Mouse (Mus musculus) gastrocnemius, postnatal 14 days (tissue): ENCODE data around the gene Ccdc191. TPM values are rescaled to one million over a fixed set of nuclear protein-coding genes. Genes with fewer than 3 reads are reported as not detected.

Experiments
- DNase-seq: peaks from one replicate; pipeline ENCODE4 v3.0.0; 2021; ENCODE audit warnings: mixed read lengths
- intact Hi-C: fragments of 180-260 bp; cut with DNase I; formaldehyde crosslinking; loops from one replicate; pipeline ENCODE4 v1.15.1; 2025; ENCODE audit warnings: low total_unique reads
- long read RNA-seq, 2 experiments: library from polyadenylated mRNA; stranded (forward); transcript quantifications; one replicate each; pipeline ENCODE4 v2.0.0; 2021
- total RNA-seq, 2 experiments: library from RNA; stranded (reverse); gene quantifications; 2 replicates each; pipeline ENCODE4 v1.2.3; 2021

The Ccdc191 gene
- 1 to 10 TPM in 1 of 2 experiments, under 1 TPM in 1; 0.92 to 2.2 TPM for total RNA-seq
- long read RNA-seq, experiment 1, partial matches to known transcripts = 0 of 1 reads
- long read RNA-seq, experiment 1, other reads (novel, unspliced or antisense) = 1 of 1 reads
- long read RNA-seq, experiment 2 = 0 reads

DNA sequence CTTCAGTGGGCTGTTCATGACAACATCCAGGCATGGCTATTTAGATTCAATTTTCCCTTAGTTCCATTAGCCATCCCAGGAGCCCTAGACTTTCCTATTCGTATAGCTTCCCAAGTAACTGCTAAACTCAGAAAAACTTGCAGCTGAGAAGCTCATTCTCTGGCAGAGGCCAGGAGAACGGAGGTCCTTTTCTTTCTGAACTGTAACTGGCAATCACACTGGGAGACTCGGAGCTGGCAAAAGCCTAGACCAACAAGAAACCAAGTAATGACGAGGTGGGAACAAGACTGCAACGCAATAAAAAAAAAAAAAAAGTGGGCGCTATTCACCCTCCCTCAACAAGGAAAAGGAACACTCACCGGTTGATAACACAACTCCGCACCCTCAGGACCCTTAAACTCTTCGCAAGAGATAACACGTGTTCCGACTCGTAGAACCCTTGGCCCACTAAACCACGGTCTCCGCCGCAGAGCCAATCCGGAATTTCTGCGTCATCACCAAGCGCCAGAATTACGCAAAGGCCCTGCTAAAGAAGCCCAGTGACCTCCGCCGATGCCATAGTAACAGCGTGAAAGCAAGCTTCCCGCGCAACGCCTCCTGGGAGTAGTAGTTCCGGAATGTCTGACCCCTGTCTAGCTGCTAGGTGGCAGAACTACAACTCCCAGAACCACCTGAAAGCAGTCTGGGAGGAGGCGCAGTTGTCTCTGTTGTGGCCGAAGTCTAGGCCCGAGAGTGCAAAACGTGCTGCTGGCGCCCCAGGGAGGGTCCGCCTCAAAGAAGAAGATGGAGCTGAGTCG, at the start of gene Ccdc191:
TSS of gene Ccdc191 (plus strand) at position 593 of the 797 bp plus-strand sequence.
- intact Hi-C loops = no loop called here
- peak; percentile 99 for DNase-seq

DNA sequence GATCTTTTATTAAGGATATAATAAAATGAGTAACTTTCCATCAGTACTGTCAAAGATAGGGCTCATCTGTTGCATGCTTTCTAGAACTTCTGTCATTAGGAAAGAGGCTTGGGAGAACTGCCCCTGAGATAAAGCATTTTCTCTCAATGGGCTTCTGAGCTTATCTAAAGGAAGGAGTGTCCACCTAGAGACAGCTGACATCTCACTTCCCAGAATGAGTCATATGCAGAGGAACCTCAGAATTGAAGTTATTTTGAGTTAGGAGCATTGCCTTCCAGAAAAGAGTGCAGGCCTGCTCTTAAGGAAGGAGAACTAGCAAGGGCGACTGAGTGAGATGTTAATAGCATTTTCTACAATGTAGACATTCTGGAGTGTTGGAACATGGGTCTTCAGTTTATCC, 48.4 kb upstream of the Ccdc191 start:
- intact Hi-C loops = no loop called here
- no peak for DNase-seq

DNA sequence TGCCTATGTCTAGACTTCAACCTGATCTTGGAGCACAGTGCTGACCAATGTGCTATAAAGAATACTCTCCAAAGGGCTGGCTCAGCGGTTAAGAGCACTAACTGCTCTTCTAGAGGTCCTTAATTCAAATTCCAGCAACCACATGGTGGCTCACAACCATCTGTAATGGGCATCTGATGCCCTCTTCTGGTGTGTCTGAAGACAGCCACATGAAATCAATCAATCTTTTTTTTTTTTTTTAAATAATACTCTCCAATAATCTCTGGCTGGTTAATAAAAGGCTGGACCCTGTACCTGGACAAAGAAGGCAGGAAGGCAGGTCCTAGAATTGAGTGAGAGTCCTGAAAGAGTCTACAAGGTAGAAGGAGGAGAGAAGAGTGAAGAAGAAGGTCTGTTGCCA, 39.8 kb upstream of the Ccdc191 start:
- no peak for DNase-seq
- intact Hi-C loops = no loop called here

DNA sequence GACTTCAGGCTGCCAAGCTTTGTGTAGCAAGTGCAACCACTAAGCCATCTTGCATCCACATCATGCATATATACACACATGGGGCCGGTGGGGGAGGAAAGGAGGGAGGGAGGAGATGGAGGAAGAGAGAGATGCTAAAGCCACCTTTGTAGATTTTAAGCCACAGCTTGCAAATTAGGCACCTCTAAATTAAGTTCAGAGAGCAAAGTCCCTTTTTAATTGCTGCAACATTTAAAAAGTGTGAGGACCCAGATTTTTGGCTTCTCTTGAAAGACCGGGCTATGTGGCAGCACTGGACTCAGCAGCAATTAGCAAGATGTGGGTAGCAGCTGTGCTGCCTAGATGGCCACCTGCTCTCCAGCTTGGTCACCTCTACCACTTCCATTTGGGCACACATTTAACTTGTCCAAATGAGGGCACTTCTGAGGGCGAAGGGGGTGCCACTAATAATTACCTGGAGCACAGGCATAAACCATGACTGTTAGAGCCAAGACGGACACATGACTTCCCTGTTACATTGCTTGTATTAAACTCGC, 30.6 kb upstream of the Ccdc191 start:
- intact Hi-C loops = no loop called here
- DNase-seq = no peak

GRCm38 (mm10) chr16:43860624-43861023, 29.0 kb upstream of the Ccdc191 start:
- DNase-seq = no peak
- intact Hi-C loops = no loop called here

GRCm38 (mm10) chr16:43869805-43870204, 19.8 kb upstream of the Ccdc191 start:
- intact Hi-C loops = no loop called here

DNA sequence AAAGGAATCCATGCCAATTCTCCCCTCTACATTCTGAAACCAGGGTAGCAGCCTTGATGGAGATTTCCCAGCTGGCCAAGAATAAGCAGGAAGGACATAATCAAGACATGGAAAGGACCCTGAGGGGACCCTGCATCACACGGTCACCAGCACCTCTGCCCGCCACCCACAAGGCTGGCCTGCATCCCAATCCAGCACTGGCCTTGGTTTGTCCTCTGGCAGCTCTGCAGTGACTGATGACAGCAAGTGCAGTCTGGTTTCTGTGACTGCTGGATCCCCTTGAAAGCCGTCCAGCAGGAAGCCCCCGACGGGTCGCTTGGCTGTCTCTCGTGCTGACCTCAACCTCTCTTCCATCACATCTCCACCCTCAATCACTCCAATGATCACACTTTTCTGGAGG, 18.2 kb upstream of the Ccdc191 start:
- peak; percentile 17 for DNase-seq
- intact Hi-C loops = no loop called here

More at GRCm38 (mm10) chr16:43869805-43870204, 19.8 kb upstream of the Ccdc191 start:
- no peak for DNase-seq

DNA sequence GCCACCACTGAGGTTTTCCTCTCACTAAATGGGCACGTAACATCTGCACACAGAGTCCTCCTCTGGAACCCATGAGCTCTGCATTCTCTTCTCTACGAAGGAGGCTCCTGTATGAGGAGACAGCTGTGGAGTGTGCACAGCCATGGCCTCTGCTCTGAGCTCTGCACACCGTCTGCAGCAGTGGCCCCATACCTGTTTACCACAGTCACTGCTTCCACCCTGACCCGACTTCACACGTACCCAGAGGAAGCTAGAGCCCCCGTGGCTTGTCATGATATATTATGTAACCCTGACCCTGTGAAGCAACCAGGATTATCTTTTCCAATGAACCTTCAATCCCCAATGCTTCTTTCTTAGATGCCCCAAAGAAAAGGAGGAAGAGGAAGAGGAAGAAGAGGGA, 9.8 kb upstream of the Ccdc191 start:
- no peak for DNase-seq
- intact Hi-C loops = loop anchor here (5.0 kb wide), 1 partner anchor 178 kb away; no protein-coding TSS in a partner anchor

DNA sequence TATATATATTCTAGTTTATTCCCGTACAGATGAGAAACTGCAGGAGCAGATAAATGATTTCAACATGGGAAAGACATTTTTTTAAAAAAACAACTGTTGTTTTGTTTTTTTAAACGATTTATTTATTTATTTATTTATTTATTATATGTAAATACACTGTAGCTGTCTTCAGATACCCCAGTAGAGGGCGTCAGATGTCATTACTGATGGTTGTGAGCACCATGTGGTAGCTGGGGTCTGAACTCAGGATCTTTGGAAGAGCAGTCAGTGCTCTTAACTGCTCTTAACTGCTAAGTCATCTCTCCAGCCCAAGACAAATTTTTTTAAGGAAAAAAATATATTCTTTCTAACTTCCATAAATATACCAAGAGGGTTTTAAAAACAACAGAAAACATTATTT, 8.0 kb upstream of the Ccdc191 start:
- intact Hi-C loops = loop anchor here (5.0 kb wide), 1 partner anchor 176 kb away; no protein-coding TSS in a partner anchor
- no peak for DNase-seq

DNA sequence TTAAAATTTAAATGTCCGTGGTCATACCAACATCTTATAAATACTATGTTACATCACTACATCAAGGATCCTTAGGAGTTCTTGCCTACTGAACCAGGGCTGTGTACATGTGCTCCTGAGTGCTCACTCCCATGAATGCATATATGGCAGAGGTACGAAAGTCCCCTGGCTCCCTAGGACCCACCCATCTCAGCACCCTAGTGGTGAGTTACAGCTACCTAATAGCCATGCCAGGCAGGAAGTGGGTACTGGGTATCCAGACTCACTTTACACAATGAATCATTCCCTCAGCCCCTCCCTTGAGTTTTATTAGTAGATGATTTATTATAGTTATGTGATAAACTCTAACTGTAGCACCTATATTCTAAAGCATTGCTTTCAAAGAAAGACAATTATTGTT, 7.3 kb upstream of the Ccdc191 start:
- no peak for DNase-seq
- intact Hi-C loops = loop anchor here (5.0 kb wide), 1 partner anchor 175 kb away; no protein-coding TSS in a partner anchor

DNA sequence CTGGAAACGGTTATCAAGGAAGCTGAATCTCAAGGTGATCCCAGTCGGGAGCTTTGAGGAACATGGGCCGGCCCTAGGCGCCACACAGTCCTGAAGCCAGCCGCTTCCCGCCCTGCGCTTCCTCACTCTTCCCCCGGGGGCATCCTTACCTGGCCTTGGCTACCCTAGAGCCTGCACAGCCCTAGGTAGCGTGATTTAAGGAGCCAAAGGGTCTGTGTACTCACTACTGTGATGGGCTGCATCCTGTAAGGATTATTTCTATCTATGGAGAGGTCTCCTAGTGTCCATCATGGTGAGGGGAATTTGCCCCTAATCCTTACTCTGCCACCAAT, 371 bp downstream of the Ccdc191 start:
- no peak for DNase-seq
- intact Hi-C loops = no loop called here

DNA sequence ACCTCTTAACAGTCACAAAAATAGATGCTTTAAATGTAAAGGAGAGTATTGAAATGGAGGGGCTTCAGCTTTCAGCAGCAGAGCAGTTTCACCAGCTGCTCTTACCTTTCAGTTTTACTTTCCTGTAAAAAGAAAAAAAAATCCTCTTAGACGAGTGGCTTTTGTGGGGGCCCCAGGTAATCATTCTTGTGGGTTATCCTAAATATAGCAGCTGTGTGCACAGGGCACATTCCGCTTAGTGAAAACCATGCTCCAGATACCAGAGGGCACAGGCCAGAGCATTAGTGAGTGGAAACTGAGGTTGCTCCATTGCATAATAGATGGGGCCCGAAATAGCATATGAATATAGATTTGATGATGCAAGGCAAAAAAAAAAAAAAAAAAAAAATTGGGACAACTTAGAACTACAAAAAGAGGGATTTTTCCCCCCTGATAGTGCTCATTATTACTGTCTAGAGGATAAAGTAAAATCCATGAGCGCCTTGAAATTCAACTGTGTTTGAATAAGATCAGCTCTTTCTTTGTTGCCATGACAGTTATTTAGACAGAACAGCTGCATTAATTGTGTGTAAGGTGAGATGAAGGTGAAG, 1.2 kb downstream of the Ccdc191 start:
- DNase-seq = no peak
- intact Hi-C loops = no loop called here

DNA sequence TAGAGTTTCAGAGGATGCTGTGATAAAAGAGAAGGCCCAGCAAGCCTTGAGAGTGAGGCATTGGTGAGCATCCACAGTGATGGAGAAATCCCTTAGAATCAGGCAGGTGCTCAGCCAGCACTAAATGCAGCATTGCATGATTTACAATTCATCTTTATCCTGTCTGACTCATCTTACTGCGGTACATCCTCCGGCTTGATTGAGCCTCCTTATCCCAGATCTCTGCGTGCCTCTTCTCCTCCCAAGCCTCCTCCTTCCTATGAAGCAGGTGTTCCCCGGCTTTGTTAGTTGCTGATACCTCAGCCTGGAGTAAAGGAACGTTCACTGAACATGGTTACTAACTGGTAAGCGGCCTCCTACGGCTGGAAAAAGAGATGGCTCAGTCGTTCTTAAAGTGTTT, 4.9 kb downstream of the Ccdc191 start:
- intact Hi-C loops = no loop called here
- no peak for DNase-seq

DNA sequence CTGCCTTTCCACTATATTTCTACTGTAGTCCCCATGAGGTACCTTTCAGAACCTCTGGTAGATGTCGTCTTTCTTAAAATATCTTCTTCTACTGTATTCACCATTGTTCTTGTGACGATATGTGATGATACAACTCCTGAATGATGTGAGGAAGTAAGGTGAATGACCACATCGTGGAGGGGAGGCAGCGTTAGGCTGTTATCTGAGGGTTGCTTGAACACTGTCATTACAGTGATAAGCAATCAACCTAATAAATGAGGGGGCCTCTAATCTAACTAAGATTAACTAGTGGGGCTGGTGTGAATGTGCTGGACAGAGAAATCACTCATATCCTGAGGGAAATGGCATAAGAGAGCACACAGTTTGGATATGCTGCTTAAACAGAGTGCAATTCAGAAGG, 10.5 kb downstream of the Ccdc191 start:
- intact Hi-C loops = no loop called here
- DNase-seq = no peak

- intact Hi-C loops = no loop called here
Measured at GRCm38 (mm10) chr16:43900571-43900970, 11.0 kb downstream of the Ccdc191 start.

DNA sequence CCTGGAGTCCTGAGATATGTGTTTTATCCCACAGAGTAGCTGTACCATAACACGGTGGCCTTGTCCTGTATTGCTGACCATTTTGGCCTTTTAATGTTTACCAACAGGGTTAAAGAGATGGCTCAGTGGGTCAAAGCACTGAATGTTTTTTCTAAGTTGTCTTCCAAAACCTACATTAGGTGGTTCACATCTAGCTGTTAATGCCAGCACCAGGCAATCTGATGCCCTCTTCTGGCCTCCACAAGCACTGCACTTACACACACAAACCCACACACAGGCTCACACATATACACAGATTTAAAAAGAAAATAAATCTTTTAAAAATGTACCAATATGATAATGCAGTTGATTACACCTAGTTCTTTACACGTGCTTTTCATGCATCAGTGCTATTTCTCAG, 19.3 kb downstream of the Ccdc191 start:
- intact Hi-C loops = no loop called here
- no peak for DNase-seq

More at GRCm38 (mm10) chr16:43900571-43900970, 11.0 kb downstream of the Ccdc191 start:
- DNase-seq = no peak

DNA sequence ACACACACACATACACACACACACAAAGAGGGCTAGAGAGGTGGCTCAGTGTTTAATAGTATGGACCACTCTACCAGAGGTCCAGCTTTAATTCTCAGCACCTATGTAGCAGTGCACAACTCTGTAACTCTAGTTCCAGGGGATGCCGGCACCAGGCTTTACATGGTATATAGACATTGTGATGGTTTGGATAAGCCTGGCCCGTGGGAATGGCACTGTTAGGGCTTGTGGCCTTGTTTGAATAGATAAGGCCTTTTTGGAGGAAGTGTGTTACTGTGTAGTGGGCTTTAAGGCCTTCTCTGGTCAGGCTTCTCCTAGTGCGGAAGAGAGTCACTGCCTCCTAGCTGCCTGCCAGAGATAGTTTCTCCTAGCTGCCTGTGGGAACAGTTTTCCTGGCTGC, 29.3 kb downstream of the Ccdc191 start:
- DNase-seq = no peak
- intact Hi-C loops = no loop called here

- intact Hi-C loops = no loop called here
- DNase-seq = no peak
Measured at GRCm38 (mm10) chr16:43922024-43922423, 32.4 kb downstream of the Ccdc191 start.

- intact Hi-C loops = no loop called here
- no peak for DNase-seq
Measured at GRCm38 (mm10) chr16:43922630-43923029, 33.0 kb downstream of the Ccdc191 start.

DNA sequence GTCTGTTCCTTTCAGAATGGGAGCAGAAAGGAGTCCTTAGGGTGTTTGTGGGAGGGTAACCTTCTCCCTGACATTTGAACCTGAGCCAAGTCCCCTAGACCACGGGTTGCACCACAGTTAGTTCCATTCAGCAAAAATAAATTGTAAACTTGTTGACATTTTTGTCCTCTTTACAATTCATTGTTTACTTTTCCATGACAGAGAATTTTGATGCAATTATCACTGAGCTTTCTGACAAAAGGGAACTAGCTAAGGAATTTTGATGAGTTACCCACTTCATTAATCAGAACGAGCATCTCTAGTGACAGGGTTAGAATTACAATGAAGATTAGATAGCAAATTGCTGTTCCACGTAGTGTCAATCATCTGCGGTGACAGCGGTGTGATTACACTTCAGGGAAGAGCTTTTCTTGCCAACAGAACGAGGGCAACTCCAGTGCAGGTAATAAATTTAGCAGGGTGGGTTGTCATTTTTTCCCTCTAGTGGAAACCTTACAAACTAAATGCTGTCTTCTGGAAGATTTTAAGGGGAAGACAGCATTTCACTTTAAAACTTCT, 35.5 kb downstream of the Ccdc191 start:
- intact Hi-C loops = no loop called here
- no peak for DNase-seq
